Mouse (Mus musculus) brain, embryonic 14.5 days (tissue): ENCODE measurements at regions not wholly inside any gene's neighbourhood (a gene's known extent, or its start where the extent isn't known, plus 50 kb on each side); places are given as distances from the start of the nearest gene placed in this dataset.

Experiments used
- CTCF ChIP-seq: fragments of 200-500 bp; IDR thresholded peaks from 2 replicates; pipeline ENCODE4 v1.5.1; 2012; ENCODE audit warnings: inconsistent platforms, mild to moderate bottlenecking, moderate library complexity, borderline replicate concordance; ENCODE audit not compliant: insufficient read depth, insufficient read length; ENCODE audit errors: extremely low read depth
- POLR2A ChIP-seq: fragments of 200-500 bp; IDR thresholded peaks from 2 replicates; pipeline ENCODE4 v1.6.1; 2012; ENCODE audit warnings: mild to moderate bottlenecking, inconsistent platforms, borderline replicate concordance; ENCODE audit not compliant: poor library complexity, insufficient read depth, insufficient read length, severe bottlenecking; ENCODE audit errors: extremely low read depth

GRCm38 (mm10) chr1:186237556-186237955 lies 120.4 kb upstream of the Lyplal1 start:
- TF ChIP-seq POLR2A (no peak), CTCF (no peak)
